Comparison of ENCODE assay signal across 8 mouse cellular contexts in the genomic region with DNA sequence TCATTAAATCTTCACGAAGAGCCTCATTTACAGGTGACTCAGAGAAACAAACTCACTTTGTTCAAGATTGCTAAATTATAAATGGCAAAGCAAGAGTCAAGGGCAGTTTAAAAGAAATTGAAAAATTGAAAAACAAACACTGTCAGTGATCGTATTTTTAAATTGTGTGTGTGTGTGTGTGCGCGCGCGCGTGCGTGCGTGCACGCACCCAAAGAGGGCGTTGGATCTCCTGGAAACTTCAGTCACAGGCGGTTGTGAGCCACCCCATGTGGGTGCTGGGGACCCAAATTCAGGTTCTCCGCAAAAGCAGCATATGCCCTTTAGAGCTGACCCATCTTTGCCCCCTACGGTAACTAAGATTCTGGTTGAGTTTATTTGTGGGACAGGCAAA. TPM values are rescaled to one million over a fixed set of nuclear protein-coding genes. Genes with fewer than 3 reads are reported as not detected.
DNase-seq lines count a peak whose midpoint lies in the region; ATAC-seq and TF ChIP-seq lines count a peak whose summit lies in the region.

No protein-coding gene starts in this region.

- TF ChIP-seq POLR2A in testis, adult 2 months (IDR thresholded peaks at IDR 0.05; ENCODE audit: control insufficient read depth, low read depth, low read length): peak; percentile 33; the same call in 1 of the 2 replicates
- TF ChIP-seq POLR2A in limb, embryonic 14.5 days (IDR thresholded peaks at IDR 0.05; ENCODE audit: borderline replicate concordance, extremely low read depth, insufficient read depth, insufficient read length): no peak

- no peak for DNase-seq in testis, postnatal 10 days (ENCODE audit: low spot score)
- no peak for DNase-seq in limb, embryonic 14.5 days (ENCODE audit: low spot score)
- no peak for DNase-seq in left cerebral cortex, postnatal 10 days (ENCODE audit: extremely low spot score in 1 of 2, low spot score in 2 of 2)
- no peak for DNase-seq in kidney, adult 9 months

- H3K4me3 ChIP-seq in erythroblast, embryonic 14.5 days (replicated peaks): peak overlapping the region; percentile 82
- peak overlapping the region; percentile 41 for H3K4me3 ChIP-seq in testis, adult 2 months (ENCODE audit: control insufficient read depth, low read depth, low read length)
- peak overlapping the region; percentile 90 for H3K4me3 ChIP-seq in limb, embryonic 14.5 days (replicated peaks; ENCODE audit: low read length)
- H3K4me3 ChIP-seq in stomach, embryonic 15.5 days (replicated peaks): peak overlapping the region; percentile 76

- WGBS in limb, embryonic 14.5 days: 28% methylated on average over 14 of the region's 14 CpGs
- WGBS in stomach, embryonic 15.5 days: 29% methylated on average over 14 of the region's 14 CpGs

- no peak overlapping the region; the same call in 1 of the 2 replicates for H3K9ac ChIP-seq in limb, embryonic 14.5 days (ENCODE audit: low read depth, low read length, severe bottlenecking)
- no peak overlapping the region for H3K9ac ChIP-seq in stomach, embryonic 15.5 days

- H3K27me3 ChIP-seq in erythroblast, embryonic 14.5 days (ENCODE audit: control insufficient read depth): peaks cover 19% of the 10 kb centered on the region
- H3K27me3 ChIP-seq in testis, adult 2 months (ENCODE audit: control insufficient read depth, insufficient read depth, low read length): no peaks in the 10 kb centered on the region
- H3K27me3 ChIP-seq in limb, embryonic 14.5 days (ENCODE audit: control insufficient read depth, insufficient read depth, low read length): no peaks in the 10 kb centered on the region
- H3K27me3 ChIP-seq in stomach, embryonic 15.5 days (replicated peaks): no peaks in the 10 kb centered on the region

- ATAC-seq in erythroblast, adult 5-6 weeks (replicated peaks; ENCODE audit: low FRiP score, poor library complexity, severe bottlenecking): no peak
- no peak for ATAC-seq in limb, embryonic 14.5 days (ENCODE audit: low FRiP score, low read depth)
- no peak for ATAC-seq in stomach, embryonic 15.5 days (ENCODE audit: insufficient read depth, low FRiP score, low read depth)

- no peaks in the 10 kb centered on the region for H3K9me3 ChIP-seq in erythroblast, embryonic 14.5 days (ENCODE audit: control insufficient read depth, low read length)
- H3K9me3 ChIP-seq in limb, embryonic 14.5 days (ENCODE audit: control insufficient read depth, low read length): no peaks in the 10 kb centered on the region
- no peaks in the 10 kb centered on the region for H3K9me3 ChIP-seq in stomach, embryonic 15.5 days

- H3K36me3 ChIP-seq in erythroblast, embryonic 14.5 days (ENCODE audit: control insufficient read depth): no peaks in the 10 kb centered on the region; the same call in 1 of the 2 replicates
- no peaks in the 10 kb centered on the region for H3K36me3 ChIP-seq in testis, adult 2 months (ENCODE audit: control insufficient read depth, insufficient read depth, low read length)
- H3K36me3 ChIP-seq in limb, embryonic 14.5 days (ENCODE audit: control insufficient read depth, insufficient read depth, low read length): peaks cover 7% of the 10 kb centered on the region
- H3K36me3 ChIP-seq in stomach, embryonic 15.5 days: no peaks in the 10 kb centered on the region

- H3K27ac ChIP-seq in testis, adult 2 months (ENCODE audit: control insufficient read depth, insufficient read depth, low read depth, low read length): no peak overlapping the region
- H3K27ac ChIP-seq in limb, embryonic 14.5 days (replicated peaks; ENCODE audit: low read depth, low read length): no peak overlapping the region
- no peak overlapping the region for H3K27ac ChIP-seq in stomach, embryonic 15.5 days

- peak overlapping the region; percentile 97 for H3K4me2 ChIP-seq in limb, embryonic 14.5 days (replicated peaks; ENCODE audit: low read depth, low read length, severe bottlenecking)
- peak overlapping the region; percentile 97 for H3K4me2 ChIP-seq in stomach, embryonic 15.5 days

- H3K4me1 ChIP-seq in erythroblast, embryonic 14.5 days (ENCODE audit: control insufficient read depth): peaks cover 28% of the 10 kb centered on the region
- peaks cover 10% of the 10 kb centered on the region for H3K4me1 ChIP-seq in testis, adult 2 months (ENCODE audit: control insufficient read depth, insufficient read depth, low read length)
- H3K4me1 ChIP-seq in limb, embryonic 14.5 days (ENCODE audit: control insufficient read depth, insufficient read depth, low read length): peaks cover 19% of the 10 kb centered on the region
- H3K4me1 ChIP-seq in stomach, embryonic 15.5 days: peaks cover 15% of the 10 kb centered on the region

- intact Hi-C loops in left cerebral cortex, postnatal 10 days (cut with DNase I): no loop called here

- TF ChIP-seq CTCF in testis, adult 2 months (IDR thresholded peaks at IDR 0.05; ENCODE audit: control insufficient read depth, insufficient read depth, insufficient replicate concordance, low read depth, low read length): no peak

RNA-seq across cellular contexts. Expression of a gene that starts 0.8 kb away (rescaled TPM):
- 1.8 and 2.0 TPM in 2 replicates for polyA plus RNA-seq in erythroblast, embryonic 14.5 days (2012)
- 1.0 TPM in 1 of 2 replicates, not detected in the other for total RNA-seq in erythroblast, adult 5-6 weeks (2015; ENCODE audit: low replicate concordance)
- 0.77 and 0.98 TPM in 2 replicates for total RNA-seq in erythroblast, adult 5-6 weeks (2017; ENCODE audit: low replicate concordance)
- polyA plus RNA-seq in testis, adult 2 months (2012; rRNA removed): 26.6 and 33.7 TPM in 2 replicates
- polyA plus RNA-seq in limb, embryonic 14.5 days (2012; rRNA removed): 34.4 and 42.9 TPM in 2 replicates
- 8.8 and 10.6 TPM in 2 replicates for polyA plus RNA-seq in limb, embryonic 14.5 days (2014; fragmentation: Nextera tagmentation; extraction: Ambion mirVana)
- polyA plus RNA-seq in stomach, embryonic 15.5 days (2015; fragmentation: Nextera tagmentation; extraction: Ambion mirVana): 7.1 and 8.3 TPM in 2 replicates
- 100 to 1,000 TPM; 220 to 227 TPM for total RNA-seq in left cerebral cortex, postnatal 10 days (2021)

RNA-seq across cellular contexts. Expression of a gene that starts 13.9 kb away (rescaled TPM):
- polyA plus RNA-seq in erythroblast, embryonic 14.5 days (2012): not detected in 2 replicates
- total RNA-seq in erythroblast, adult 5-6 weeks (2015; ENCODE audit: low replicate concordance): not detected in 2 replicates
- total RNA-seq in erythroblast, adult 5-6 weeks (2017; ENCODE audit: low replicate concordance): 0.28 TPM in 1 of 2 replicates, not detected in the other
- 27.7 and 38.1 TPM in 2 replicates for polyA plus RNA-seq in testis, adult 2 months (2012; rRNA removed)
- 1.9 and 3.2 TPM in 2 replicates for polyA plus RNA-seq in limb, embryonic 14.5 days (2012; rRNA removed)
- 3.0 and 4.9 TPM in 2 replicates for polyA plus RNA-seq in limb, embryonic 14.5 days (2014; fragmentation: Nextera tagmentation; extraction: Ambion mirVana)
- polyA plus RNA-seq in stomach, embryonic 15.5 days (2015; fragmentation: Nextera tagmentation; extraction: Ambion mirVana): 2.9 and 4.2 TPM in 2 replicates
- total RNA-seq in left cerebral cortex, postnatal 10 days (2021): 1 to 10 TPM; 8.3 to 9.8 TPM

RNA-seq across cellular contexts. Expression of a gene that starts 21.5 kb away (rescaled TPM):
- not detected in 2 replicates for polyA plus RNA-seq in erythroblast, embryonic 14.5 days (2012)
- not detected in 2 replicates for total RNA-seq in erythroblast, adult 5-6 weeks (2015; ENCODE audit: low replicate concordance)
- not detected in 2 replicates for total RNA-seq in erythroblast, adult 5-6 weeks (2017; ENCODE audit: low replicate concordance)
- 0.29 and 0.51 TPM in 2 replicates for polyA plus RNA-seq in testis, adult 2 months (2012; rRNA removed)
- polyA plus RNA-seq in limb, embryonic 14.5 days (2012; rRNA removed): 0.14 and 0.24 TPM in 2 replicates
- polyA plus RNA-seq in limb, embryonic 14.5 days (2014; fragmentation: Nextera tagmentation; extraction: Ambion mirVana): 0.10 and 0.21 TPM in 2 replicates
- polyA plus RNA-seq in stomach, embryonic 15.5 days (2015; fragmentation: Nextera tagmentation; extraction: Ambion mirVana): 1.6 and 1.8 TPM in 2 replicates
- total RNA-seq in left cerebral cortex, postnatal 10 days (2021): 100 to 1,000 TPM; 139 to 145 TPM

RNA-seq across cellular contexts. Expression of a gene that starts 56.0 kb away (rescaled TPM):
- 0.01 TPM in 2 replicates for polyA plus RNA-seq in erythroblast, embryonic 14.5 days (2012)
- 0.42 and 4.0 TPM in 2 replicates for total RNA-seq in erythroblast, adult 5-6 weeks (2015; ENCODE audit: low replicate concordance)
- total RNA-seq in erythroblast, adult 5-6 weeks (2017; ENCODE audit: low replicate concordance): 1.8 and 4.5 TPM in 2 replicates
- polyA plus RNA-seq in testis, adult 2 months (2012; rRNA removed): 4.7 and 8.0 TPM in 2 replicates
- 10.0 and 11.6 TPM in 2 replicates for polyA plus RNA-seq in limb, embryonic 14.5 days (2012; rRNA removed)
- polyA plus RNA-seq in limb, embryonic 14.5 days (2014; fragmentation: Nextera tagmentation; extraction: Ambion mirVana): 32.6 and 36.5 TPM in 2 replicates
- polyA plus RNA-seq in stomach, embryonic 15.5 days (2015; fragmentation: Nextera tagmentation; extraction: Ambion mirVana): 27.1 and 30.8 TPM in 2 replicates
- total RNA-seq in left cerebral cortex, postnatal 10 days (2021): 10 to 100 TPM; 35.7 to 38.8 TPM
